Mouse (Mus musculus) gastrocnemius, postnatal 25 days (tissue): ENCODE data around the gene Etnk2. TPM values are rescaled to one million over a fixed set of nuclear protein-coding genes. Genes with fewer than 3 reads are reported as not detected.

ENCODE experiments used
- DNase-seq: peaks from one replicate; pipeline ENCODE4 v3.0.0; 2022
- total RNA-seq, 2 experiments: library from RNA; stranded (reverse); gene quantifications; 1 replicate in 1 of 2; 2 replicates in 1 of 2; pipeline ENCODE4 v1.2.3; 2021

Gene Etnk2
- total RNA-seq, 2 experiments from 2014 or later, result 0.13 TPM; not detected in 1

GRCm38 (mm10) chr1:133382552-133383155, 19.3 kb downstream of the Etnk2 start:
- DNase-seq, result no peak

GRCm38 (mm10) chr1:133383157-133383783, 19.9 kb downstream of the Etnk2 start:
- no peak for DNase-seq

DNA sequence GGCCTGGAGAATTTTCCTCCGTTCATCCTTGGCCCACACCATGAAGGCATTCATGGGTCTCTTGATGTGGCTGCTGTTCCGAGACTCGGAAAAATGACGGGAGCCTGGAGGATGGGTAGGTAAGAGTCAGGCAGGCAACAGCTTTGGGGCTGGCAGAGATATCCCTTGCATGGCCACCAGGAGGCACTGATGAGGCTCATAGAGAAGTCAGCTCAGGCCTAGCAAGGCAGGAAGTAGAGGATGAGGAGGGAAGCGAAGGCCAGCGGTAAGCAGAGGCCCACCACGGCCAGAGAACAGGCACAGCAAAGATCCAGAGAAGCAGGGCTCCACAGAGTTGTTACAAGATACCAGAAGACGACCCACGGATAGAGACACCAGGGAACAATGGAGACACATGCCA, 22.1 kb downstream of the Etnk2 start:
- peak; percentile 46 for DNase-seq

DNA sequence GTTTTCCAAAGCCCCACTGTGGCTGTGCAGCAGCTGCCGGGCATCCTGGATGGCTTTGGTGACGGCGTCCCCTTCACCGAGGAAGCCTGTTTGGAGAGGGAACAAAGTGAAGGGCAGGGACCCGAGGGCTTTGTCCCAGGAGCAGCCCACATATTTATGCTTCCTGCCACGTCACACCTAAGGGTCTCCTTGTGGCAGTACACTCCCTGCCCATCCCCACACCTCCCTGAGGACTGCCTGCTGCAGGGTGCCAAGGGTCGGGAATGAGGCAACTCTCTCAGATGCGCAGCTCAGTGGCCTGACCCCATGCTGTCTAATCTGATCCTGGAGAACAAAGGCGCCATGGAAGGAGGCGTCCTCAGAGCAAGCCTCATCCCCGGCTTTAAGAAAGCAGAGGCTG, 22.8 kb downstream of the Etnk2 start:
- DNase-seq, result no peak

DNA sequence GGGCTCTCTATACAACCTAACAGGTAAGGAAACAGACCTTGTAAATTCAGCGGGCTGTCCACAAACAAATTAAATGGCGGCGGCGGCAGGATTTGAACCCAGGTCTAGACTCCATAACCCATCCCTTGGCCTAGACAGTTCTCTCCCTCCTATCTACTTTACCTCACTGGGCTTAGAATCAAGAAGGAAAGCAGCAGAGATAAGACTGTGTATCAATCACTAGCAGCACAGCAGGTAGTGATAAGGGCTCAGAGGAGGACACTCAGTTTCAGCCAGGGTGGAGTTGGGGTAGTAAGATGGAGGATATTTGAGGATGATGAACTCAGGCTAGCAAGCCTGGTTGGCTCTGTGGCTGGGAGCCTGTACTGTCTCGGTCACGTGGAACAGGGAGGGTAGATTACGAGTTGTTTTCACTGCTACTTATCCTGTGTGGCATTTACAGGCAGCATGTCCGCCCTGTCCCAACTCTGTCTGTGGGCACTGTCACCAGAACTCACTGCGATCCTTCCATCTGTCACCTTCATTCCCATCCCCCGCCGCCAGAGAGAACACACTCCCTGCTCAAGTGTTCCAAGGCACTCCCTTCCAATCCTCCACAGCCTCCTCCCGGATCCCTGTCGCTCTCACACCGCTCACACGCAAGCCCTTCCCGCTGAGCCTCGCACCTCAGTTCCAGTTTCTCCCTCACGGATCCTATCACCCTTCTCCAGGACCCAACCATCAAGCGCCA, 24.3 kb downstream of the Etnk2 start:
- DNase-seq, result no peak

- DNase-seq, result no peak
Observed at GRCm38 (mm10) chr1:133394702-133395101, 31.3 kb downstream of the Etnk2 start.

DNA sequence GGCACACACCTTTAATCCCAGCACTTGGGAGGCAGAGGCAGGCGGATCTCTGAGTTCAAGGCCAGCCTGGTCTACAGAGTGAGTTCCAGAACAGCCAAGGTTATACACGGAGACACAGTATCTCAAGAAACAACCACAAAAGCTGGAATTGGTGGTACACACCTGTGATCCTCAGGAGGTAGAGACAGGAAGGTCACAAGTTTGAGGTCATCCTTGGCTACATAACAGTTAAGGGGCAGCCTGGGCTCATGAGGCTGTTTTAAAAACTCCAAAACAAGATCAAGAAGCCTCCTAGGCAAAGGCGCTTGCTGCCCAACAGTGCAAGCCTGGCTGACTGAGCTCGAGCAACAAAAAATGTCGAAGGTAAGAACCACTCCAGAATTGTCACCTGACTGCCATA, 33.3 kb downstream of the Etnk2 start:
- no peak for DNase-seq

DNA sequence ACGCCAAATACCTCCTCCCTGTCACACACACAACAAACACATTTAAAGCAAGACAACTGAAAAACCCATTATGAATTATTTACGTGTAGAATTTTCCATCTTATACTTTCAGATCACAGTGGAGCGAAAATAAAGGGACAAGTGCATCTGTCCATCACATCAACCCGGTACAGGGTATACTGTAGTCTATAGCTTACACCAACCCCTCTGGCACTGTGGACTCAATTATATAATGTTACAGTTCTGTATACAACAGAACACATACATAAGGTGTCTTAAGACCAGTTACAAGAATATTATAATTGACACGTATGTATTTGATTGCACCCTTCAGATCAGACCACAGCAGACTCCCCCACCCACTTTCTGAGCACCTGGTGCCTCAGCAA, 33.7 kb downstream of the Etnk2 start:
- DNase-seq, result no peak

- DNase-seq, result no peak
Observed at GRCm38 (mm10) chr1:133397483-133398237, 34.3 kb downstream of the Etnk2 start.

- no peak for DNase-seq
Observed at GRCm38 (mm10) chr1:133400014-133400725, 36.8 kb downstream of the Etnk2 start.

DNA sequence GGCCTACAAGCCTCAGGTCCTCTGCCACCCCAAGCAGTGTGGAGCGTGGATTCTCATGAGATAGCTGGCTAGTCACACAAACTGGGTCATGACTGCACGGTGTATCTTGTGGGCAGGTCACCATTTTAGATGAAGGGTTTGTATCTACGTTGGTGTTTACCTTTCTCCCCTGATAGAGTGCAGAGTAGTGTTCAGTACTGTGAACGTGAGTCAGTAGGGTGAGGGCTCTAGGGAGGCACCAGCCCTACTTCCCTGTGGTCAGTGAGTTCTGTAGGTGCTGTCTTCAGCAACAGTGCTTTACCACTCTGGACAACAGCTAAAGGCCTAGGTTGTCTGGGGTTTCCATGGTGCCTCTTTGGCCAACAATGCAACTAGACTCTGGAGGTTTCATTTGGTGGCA, 40.6 kb downstream of the Etnk2 start:
- DNase-seq, result no peak

DNA sequence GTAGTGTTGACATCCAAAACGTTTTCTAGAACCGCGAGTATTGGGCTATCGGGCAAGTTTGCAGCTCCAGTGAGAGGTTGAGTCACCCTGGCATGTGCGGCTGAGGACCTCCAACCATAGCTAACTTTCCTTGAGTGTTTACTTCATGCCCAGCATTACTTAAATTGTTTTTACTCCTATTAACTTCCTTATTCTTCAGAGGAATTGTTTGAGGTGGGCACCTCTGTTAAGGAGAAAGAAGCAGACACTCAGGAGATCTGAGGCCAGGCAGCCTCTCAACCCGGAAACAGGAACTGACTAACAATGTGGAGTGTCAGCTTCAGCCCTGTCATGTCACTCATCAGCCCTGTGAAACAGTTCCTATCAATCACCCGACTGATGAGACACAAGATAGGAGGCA, 43.2 kb downstream of the Etnk2 start:
- no peak for DNase-seq

DNA sequence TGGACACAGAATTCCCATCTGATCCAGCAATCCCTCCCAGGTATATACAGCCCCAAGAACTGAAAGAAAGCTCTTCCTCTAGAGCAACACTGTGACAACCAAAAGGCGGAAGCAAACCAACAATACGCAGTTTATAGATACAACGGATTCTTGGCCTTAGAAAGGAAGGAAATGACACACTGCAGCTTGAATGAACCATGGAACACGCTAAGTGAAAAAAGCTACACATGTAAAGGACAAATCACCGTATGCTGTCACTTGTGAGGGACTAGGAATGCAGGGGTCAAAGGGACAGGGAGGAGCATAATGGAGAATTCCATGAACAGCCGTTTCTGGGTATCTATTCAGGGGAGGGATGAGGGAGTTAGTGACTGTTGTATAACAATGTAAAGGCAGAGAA, 44.1 kb downstream of the Etnk2 start:
- DNase-seq, result no peak

- no peak for DNase-seq
Observed at GRCm38 (mm10) chr1:133408321-133408720, 44.9 kb downstream of the Etnk2 start.

DNA sequence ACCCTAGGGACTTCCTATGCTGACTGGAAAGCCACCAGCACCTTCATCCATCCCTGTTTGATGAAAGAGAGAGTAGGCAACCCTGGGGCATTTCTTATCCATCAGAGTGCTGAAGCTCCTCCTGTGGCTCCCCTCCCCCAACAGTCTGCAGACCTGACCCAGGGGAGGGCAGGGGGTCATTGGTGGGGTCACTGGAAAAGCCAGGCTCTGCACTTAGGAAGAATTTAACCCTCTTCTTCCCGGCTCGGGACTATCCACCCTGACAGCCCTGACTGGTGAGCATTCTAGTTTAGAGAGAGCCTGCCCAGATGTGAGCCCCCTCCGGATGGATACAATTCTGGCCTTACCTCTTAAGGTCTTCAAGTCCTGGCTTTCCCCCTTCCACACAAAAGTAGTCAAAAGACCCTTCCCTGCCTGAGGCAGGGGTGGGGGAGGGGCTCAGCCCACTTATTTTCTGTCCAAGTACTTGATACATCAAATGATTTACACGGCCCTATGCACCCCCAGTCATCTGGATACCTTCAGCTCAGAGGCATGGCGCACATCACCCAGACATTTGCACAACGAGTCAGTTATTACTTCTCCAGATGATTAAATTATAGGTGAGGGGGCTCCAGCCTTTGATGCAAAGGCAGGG, 45.6 kb downstream of the Etnk2 start:
- no peak for DNase-seq

DNA sequence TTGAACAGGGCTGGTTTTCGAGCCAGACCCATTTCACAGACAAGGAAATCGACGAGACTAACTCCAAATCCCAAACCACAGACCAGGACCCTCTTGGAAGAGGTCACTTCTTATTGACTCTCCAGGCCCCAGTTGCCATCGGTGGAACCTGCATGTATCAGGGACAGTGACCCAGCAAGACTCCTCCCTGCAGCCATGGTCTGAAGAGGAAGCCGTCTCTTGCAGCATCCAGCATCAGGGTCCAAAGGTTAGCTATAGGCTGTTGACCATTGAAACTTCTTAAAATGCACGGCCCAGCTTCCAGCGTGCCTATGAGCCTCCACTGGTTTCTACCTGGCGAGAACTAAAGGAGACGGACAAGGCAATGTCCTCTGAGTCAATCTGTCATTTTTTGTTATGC, 46.4 kb downstream of the Etnk2 start:
- no peak for DNase-seq

DNA sequence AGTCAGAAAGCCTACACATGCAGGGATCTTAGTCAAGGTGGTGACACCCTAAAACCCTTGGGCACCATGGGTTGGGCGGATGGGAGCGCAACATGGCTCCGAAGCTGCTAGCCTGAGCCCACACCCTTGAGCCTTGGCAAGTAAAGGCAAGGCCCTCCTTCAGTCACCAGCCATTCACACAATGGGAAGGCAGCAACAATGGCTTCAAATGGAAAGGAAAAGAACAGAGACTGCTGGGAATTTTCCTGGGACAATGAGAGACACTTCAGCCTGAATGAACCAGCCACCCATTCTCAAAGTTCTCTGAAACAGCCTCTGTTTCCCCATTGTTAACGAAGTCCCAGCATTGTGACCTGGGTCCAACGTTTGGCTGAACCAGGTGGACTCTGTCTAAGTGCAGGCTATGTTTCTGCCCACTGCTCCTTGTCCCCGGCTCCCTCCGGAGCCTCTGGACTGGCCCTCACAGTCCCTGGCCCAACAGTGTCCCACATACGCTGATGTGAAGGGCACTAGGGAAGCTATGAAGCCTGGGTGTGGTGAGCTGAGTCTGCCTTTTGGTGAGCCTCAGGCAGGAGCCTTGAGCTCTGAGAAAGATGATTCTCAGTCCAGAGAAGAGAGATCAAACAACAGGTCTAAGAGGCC, 48.3 kb downstream of the Etnk2 start:
- DNase-seq, result no peak

DNA sequence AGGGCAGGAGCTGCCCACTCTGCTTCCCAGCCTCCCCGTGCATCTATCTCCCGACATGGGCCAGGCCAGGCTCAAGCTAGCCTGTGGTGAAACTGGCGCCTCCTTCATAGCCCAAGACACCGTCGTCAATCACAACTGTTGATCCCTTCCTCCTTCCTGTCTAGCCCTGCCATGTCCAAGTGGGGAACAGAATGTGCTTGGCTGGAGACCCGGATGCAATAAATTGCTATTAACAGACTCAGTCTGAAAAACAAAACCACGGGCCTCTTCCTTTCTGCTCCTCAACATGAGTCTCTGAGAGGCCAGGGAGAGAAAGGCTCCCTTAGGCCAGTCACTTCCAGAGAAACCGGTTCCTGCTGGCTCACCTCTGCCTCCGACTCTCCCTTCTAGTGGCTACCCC, 49.6 kb downstream of the Etnk2 start:
- peak; percentile 55 for DNase-seq

DNA sequence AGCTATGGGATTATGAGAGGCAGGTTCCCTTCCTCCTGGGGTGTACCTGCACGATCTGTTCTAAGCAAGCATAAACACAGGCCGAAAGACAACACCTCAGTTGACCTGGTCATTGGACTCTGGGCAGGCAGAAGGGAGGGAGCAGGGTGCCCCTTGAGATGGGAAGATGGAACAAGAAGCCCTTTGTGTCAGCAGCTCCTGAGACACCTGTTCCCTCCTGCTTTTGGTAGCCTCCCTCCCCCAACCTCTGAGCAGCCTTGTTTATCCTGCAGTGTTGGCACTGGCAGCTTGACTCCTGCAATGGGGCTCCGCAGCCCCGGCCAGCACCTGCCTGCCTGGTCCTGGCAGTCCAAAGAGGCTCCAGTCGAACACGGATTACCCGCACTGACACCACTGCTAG, 51.7 kb downstream of the Etnk2 start:
- no peak for DNase-seq

GRCm38 (mm10) chr1:133415505-133415904, 52.1 kb downstream of the Etnk2 start:
- DNase-seq, result no peak

GRCm38 (mm10) chr1:133416472-133416871, 53.1 kb downstream of the Etnk2 start:
- no peak for DNase-seq
